Mouse (Mus musculus) brain, adult 2 months (tissue): ENCODE data around the gene Arhgap44.

ENCODE experiments used
- DNase-seq: peaks from one replicate; pipeline ENCODE4 v3.0.0; 2011; ENCODE audit warnings: low read depth, low spot score

Arhgap44 gene

DNA sequence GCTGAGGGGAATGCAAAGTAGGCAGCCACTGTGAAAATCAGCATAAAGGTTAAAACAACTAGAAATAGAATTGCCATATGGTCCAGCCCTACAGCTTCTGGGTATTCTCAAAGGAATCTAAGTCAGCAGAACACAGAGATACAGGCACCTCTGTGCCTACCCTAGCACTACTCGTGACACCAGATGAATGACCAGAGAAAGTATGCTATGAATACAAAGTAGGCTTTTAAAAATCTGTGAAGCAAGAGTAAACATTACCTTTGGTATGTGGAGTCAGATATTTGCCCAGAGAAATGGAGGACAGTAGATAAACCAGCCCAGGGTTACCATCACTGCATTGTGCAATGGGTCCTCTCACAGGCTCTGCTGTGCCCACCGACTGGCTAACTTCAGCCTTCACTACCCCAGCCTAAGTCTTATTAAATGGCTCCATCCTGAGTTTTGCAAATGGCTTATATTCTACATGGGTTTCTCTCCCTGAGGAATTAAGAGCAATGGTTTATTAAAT lies 25.6 kb downstream of the Arhgap44 start:
- DNase-seq = peak; percentile 73

GRCm38 (mm10) chr11:65135251-65135739 lies 27.5 kb downstream of the Arhgap44 start:
- DNase-seq = peak; percentile 94

- peak; percentile 81 for DNase-seq
These were observed 29.1 kb downstream of the Arhgap44 start for GRCm38 (mm10) chr11:65133661-65134060.

DNA sequence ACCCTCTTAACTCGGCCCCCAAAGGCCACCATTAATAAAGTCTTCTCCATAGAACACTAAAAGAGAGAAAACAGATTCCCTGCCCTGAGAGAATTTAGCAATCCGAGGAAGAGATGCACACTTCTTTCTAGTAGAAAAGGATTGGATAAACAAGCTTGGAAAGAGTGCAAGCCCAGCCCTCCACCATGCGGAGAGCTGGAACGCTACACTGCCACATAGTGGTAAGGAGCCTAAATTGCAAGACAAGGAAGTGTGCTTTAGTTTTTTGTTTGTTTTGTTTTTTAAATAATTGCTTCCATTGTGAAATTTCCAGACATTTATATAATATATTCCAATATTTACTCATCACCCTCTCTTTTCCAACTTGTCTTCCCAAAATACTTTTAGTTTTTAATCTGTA lies 33.7 kb downstream of the Arhgap44 start:
- no peak for DNase-seq

DNA sequence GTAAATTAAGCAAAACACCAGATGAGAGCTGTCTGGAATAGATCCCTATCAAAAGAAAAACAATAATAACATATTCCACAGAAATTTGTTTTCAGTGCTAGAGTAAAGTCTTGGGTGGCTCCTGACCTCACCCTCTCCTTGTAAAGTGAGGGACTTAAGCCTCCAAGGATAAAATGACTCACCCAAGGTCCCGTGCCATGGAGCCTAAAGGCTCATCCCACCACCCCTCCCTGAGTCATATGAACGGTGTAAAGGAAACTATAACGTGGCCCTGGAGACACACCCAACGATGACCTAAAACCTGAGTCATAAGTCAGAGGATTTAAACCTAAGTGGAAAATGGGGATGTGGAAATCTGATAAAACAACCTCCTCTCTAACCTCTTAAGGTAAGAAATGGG lies 34.1 kb downstream of the Arhgap44 start:
- DNase-seq = no peak

- DNase-seq = peak; percentile 72
These were observed 36.2 kb downstream of the Arhgap44 start for GRCm38 (mm10) chr11:65126566-65126965.

GRCm38 (mm10) chr11:65124913-65125418 lies 37.8 kb downstream of the Arhgap44 start:
- DNase-seq = peak; percentile 84

DNA sequence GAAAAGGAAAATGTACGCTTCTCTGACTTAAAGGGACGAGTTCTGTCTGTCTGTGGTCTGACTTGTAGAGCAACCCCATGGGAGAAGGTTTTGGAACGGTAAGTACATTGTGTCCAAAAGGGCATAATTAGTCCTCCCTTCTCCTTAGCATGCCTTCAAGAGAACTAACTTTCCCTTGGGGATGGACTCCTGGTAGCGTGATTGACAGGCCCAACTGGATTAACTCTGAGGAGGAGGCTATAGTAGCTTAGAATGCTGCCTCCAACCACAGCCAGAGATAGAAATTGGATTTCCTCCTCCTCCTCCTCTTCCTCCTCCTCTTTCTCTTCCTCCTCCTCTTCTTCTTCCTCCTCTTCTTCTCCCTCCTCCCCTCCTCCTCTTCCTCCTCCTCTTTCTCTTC lies 42.5 kb downstream of the Arhgap44 start:
- DNase-seq = no peak

GRCm38 (mm10) chr11:65115811-65116210 lies 47.0 kb downstream of the Arhgap44 start:
- DNase-seq = no peak

DNA sequence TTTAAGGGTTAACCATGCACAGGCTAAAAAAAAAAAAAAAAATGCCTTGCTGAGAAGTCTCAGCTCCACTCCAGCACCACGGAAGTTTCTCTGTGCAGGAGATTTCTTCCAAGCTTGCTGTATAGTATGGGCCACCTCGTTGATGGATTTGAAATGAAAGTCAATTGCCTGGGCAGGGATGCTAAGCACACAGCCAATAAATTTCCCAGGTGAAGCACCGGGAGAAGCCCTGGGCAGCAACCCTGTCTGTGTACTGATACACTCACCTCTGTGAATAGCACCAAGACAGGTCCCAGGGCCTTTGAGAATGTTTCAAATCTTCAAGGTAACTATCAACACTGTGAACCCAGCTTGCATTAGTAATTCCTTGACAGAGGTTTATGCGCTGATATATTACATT lies 50.7 kb downstream of the Arhgap44 start:
- DNase-seq = no peak

- DNase-seq = peak; percentile 44
These were observed 51.1 kb downstream of the Arhgap44 start for GRCm38 (mm10) chr11:65111651-65112050.

GRCm38 (mm10) chr11:65110058-65110457 lies 52.7 kb downstream of the Arhgap44 start:
- no peak for DNase-seq

- DNase-seq = peak; percentile 85
These were observed 55.0 kb downstream of the Arhgap44 start for GRCm38 (mm10) chr11:65107734-65108171.

DNA sequence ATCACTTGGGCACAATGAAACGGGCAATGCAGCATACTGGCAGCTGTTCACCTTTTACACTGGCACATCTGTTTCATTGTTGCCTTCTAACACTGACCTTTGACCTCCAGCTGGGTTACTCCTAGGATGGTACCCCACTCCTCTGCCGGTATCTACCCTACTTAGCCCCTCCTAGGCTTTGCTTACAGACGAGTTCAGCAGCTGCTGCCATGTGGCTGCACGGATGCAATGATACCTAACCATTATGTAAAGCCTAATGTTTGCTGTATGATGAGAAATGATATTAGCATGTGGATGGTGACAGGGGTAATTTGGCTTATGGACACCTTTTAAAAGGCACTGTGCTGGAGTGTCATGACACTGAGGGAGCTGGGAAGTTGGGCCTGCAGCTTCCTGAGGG lies 55.6 kb downstream of the Arhgap44 start:
- no peak for DNase-seq

GRCm38 (mm10) chr11:65104076-65104475 lies 58.7 kb downstream of the Arhgap44 start:
- peak; percentile 94 for DNase-seq

DNA sequence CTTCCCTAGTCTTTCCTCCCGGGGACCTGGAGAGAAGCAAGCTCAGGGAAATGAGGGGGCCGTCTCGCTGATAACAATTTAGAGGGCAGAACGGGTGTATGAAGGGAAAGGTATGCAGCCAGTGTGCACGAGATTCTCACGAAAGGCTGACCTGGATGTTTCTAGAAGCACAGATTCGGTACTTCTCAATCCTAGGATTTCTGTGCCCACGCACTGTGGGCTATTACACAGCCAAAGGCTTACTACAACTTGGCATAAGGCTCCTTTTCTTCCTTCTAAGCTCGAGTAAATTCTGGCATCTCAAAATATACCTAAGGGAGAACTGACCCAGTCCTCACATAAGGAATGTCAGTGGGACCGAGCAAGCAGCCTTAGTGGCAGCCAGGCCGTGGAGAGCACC lies 61.6 kb downstream of the Arhgap44 start:
- DNase-seq = peak; percentile 70

- peak; percentile 49 for DNase-seq
These were observed 62.7 kb downstream of the Arhgap44 start for GRCm38 (mm10) chr11:65100031-65100430.

DNA sequence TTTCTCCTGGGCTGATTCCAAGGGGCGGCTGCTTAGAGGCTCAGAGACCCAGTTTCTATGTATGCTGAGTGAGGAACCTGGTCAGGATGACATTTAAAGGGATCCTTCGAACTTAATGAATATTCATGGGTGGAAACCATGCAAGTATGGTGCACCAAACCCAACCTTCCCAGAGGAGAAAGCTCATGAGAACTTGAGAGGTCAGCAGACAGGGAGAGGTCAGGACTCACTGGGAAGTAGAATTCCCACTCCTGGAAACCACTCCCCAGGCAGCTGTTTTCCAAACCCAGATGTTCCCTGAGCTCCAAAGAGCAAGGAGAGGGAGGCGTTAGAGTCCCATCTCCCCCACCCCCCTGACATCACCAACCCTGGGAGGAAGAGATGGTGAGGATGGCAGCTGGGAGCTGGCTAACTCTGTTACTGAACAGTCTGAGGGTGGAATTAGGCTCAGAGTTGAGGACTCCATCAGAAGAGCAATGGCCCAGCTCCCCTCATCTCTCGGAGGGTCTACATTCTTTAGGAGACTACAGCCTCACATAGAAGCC lies 65.2 kb downstream of the Arhgap44 start:
- no peak for DNase-seq

GRCm38 (mm10) chr11:65096866-65097265 lies 65.9 kb downstream of the Arhgap44 start:
- no peak for DNase-seq

DNA sequence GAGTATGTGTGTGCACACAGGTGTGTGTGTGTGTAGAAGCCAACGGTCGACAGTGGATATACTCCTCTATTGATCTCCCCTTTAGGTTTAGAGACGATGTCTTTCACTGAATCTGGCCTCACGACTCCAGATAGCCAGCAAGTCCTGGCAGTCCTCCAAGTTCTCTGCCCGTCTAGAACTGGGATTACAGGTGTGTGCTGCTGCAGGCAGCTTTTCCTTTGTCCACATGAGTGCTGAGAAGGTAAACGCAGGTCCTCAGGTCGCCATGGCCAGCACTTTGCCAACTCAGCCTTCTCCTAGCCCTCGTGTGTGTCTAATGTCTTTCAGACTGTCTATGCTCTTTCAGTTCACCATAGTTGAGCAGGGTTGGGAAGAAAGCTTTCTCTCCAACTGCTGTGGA lies 69.9 kb downstream of the Arhgap44 start:
- no peak for DNase-seq

- DNase-seq = no peak
These were observed 72.4 kb downstream of the Arhgap44 start for GRCm38 (mm10) chr11:65090386-65090785.

- peak; percentile 63 for DNase-seq
These were observed 72.8 kb downstream of the Arhgap44 start for GRCm38 (mm10) chr11:65089982-65090381.

GRCm38 (mm10) chr11:65089282-65089681 lies 73.5 kb downstream of the Arhgap44 start:
- no peak for DNase-seq
